Mouse (Mus musculus) frontal cortex, postnatal 14 days (tissue): ENCODE results near the gene Arhgap17.

Experiments used
- DNase-seq, 2 experiments: peaks; one replicate each; pipeline ENCODE4 v3.0.0; 2022; ENCODE audit warnings: low spot score in 2 of 2

The Arhgap17 gene

DNA sequence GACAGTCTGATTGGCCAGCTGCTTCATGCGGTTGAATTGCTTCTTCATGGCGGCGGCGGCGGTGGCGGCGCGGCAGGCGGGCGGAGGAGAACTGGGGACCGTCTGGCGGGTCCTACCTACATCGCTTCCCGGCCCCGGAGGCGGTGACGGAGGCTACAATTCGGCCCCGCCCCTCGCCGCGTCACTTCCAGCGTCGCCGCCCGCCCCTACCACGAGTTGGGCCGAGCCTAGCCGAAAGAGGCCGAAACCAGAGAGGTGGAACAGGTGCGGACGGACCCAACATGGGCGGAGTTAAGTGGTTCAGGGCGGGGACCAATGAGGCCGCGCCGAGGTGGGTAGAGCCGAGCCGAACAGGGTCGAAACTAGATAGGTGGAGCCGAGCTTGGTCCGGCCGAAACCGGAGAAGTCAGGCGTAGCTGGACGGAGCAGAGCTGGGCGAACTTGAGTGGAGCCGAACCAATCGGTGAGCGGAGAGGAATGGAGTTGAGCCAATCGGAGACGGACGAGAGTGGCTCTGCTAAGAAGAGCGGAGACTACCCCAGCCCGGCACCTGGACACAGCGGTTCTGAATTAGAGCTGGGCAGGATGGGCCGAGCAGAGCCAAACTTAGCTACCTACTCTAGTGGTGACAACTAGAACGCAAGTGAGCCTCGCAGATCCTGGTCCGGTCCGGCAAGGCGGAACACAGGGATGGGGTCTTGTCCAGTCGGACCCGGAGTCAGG, at the start of gene Arhgap17, which contains the start of gene Lcmt1:
Arhgap17 (minus strand) TSS at position 157 of the 723 bp plus-strand sequence.
Lcmt1 (plus strand) TSS at position 26 of the 723 bp plus-strand sequence.
- peak; percentile 89 to 94 for DNase-seq

DNA sequence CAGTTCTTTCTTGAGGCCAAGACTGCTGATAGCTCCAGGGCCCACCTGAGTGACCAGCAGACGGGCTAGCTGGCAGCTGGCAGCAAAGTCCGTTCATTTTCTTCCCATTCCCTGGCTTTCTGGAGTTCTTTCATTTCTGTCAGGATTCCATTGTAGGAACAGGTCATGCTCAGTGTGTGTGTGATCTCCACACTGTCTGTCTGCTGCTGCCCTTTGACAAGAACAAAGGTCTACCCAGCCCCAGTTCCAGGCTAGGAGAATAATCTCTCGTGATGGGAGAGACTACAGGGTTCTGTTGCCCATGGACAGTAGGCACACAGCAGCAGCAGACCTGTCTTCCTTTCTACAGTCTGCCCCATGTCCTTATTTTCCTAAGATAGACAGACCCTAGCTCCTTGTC, 47.9 kb upstream of the Arhgap17 start:
- DNase-seq = no peak

DNA sequence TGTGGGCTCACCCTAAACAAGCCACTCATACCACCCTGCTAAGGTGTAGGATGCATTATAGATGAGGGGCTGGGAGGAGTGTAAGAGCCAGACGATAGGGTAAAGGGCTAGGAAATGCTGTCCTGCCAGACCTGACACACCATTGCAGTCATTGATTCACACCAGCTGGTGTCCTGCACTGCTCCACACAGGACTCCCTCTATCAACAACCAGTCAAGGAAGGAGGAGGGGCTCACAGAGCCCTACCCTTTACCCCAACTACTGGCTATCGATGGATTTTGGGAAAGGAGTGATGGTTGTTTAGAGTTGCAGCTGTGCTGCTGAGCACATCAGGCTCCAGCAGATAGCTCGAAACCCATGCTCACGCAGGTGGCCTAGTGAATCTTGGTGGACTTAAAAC, 47.1 kb upstream of the Arhgap17 start:
- DNase-seq = no peak

DNA sequence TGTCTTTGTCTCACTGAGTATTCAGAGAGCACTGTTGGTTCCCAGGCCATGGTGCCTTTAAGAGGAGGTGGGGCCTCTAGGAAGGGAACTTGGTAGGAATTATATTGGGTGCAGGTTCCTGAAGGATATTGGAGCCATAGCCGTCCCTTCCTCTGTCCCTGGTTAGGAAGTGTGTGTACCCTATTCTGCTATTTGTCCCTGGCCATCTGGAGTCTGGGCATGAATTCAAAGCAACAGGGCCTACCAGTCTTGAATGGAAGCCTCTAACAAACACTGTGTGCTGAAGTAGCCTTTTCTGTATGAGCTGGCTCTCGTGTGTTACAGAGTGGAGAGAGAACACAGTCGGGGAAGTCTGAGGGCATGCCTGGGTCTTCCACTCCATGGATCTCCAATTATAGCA, 42.4 kb upstream of the Arhgap17 start:
- no peak for DNase-seq

DNA sequence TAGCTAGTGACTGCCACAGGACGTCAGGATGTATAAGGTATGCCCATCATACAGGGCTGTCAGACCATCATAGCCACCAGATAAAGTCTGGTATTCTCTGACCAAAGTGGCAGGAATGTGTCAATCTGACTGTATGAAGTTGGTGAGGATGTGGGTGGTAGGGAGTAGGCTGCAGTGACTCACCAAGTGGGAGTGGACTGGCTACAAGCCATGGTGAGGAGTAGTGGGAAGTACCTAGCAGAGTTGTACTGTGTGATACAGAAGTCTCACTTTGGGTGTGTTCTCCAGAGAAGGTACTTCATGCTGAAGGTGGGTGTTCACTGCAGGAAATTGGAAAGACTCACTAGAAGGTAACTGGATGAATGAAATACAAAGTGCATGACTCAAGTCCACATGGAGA, 41.4 kb upstream of the Arhgap17 start:
- no peak for DNase-seq

DNA sequence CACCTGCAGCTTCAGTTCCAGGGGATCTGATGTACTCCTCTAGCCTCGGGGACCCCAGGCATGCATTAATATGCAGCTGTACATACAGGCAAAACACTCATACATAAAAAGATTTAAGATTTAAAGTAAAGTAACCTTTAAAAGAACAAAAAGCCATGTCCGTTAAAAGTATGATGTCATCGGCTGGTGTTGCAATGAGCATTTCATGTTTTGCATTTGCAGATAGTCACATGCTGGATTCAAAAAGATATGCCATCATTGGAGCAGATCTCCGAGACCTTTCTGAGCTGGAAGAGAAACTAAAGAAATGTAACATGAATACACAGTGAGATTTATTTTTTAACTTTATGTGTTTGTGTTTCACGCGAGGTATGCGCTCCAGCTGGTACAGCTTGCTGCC, 40.8 kb upstream of the Arhgap17 start:
- DNase-seq = no peak

DNA sequence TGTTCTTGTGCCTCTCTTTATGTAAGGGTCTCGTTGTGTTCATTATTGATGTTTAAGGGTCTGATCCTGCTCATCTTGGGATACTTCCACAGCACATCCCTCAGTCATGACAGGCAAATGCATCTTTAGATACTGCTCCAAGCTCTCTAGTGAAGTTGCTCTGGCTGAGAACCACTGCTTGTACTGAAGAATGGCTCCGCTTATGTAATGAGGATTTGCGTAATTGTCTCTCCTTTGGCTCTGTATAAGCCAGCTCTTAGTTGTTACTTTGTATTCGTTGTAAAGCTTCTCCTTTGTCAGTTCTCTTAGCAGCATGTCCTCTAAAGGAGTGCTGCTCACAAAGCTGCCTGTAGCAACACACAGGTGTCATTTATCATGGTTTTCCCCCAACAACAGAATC, 37.3 kb upstream of the Arhgap17 start:
- DNase-seq = no peak

DNA sequence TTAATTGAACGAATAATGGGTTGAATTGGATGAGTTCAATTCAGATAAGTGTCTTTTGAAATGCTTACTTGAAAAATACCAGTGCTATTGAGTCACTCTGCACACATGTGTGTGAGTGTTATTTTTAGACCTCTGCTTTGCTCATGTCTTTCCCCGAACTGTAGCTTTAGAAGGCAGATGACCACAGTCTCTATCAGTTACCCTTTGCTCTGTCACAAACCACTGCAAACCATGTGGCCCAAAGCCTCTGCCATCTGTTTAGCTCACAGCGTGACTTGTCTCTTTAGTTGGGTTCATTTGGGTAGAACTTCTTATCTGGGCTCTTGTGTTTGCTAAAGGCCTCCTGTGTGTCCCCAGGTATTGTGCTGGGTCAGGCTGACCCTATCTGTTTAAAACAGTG, 35.9 kb upstream of the Arhgap17 start:
- no peak for DNase-seq

DNA sequence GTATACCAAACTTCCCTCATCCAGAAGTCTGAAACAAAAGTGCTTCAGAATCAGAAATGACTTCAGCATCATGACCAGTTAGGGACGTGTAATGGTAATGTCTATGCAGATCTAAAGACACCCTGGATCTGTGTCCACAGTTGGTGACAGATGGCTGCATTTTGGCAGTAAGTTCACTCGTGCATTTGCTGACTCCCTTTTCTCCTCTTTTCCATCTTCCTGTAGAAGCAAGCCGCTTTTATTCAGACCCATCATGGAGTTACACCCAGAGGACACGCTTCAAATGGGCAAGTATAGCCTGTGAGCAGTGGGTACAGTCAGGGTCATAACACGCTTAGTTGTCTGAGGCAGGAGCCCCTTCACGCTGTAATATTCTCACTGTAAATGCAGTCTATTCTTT, 34.5 kb upstream of the Arhgap17 start:
- DNase-seq = no peak

DNA sequence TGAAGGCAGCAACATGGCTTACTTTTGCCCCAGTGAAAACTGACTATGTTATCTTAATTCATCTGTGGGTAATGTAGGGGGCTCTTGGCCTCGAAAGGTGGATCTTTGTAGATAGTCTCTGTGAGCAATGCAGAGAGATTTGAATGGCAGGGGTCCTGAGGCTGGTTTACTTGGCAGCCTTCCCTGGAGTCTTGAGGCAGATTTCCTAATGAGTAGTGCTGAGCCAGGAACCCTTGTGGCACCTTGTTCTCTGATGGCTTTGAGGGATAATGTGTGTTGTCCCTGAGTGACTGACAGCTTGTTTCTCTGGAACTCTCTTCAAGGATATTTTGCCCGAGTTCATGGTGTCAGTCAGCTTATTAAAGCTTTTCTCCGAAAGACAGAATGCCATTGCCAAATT, 31.4 kb upstream of the Arhgap17 start:
- no peak for DNase-seq

DNA sequence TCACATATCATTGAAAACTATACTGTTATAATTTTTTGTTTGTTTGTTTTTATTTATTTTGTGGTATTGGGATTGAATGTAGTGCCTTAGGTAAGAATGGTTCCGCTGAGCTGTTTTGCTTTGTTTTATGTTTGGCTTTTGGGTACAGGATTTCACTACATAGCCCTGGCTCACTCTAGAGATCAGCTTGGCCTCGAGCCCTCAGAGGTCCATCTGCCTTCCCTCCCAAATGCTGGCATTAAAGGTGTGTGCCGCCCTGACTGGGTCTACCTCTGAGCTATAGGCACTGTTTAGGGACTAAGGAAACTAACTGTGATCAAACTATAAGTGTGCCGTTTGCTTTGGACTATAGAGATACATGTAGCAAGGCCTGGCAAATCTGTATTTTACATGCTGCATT, 29.6 kb upstream of the Arhgap17 start:
- no peak for DNase-seq

DNA sequence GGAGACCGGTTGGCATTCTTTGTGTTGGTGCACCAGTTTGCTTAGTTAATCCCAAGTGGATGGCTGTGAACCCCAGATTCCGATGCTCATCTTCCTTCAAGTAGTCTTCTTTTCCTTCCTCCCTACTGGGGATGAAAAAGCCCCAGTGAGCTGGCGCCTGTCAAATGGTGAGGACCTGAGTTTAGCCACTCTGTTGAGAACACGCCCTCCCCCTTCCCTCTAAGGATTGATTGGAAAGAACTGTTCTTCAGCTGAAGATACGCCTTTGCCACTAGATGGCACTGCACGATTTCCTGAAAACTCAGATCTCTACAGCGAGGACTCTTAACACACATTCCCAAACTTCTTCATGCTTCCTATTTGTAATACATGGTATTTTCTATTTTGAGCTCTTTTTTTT, 29.1 kb upstream of the Arhgap17 start:
- peak in 1 of 2 experiments; percentile 36 for DNase-seq

DNA sequence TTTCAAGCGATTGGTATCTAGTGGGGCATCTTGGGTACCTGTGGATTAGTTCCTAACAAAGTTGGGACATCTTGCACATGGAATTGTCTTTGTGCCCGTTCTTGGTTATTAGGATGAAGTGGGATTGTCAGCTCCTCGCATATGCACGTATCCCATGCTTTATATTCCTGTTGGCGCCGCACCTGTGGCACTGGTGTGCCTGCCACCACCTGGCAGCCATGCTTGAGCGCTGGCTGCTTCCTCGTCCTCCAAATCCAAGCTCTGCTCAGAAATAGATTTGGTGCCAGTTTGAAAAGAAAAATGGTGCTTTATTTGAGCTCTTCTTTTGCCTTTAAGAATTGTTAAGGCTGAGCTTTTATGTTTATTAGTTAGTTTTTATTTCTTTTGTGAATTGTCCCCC, 28.2 kb upstream of the Arhgap17 start:
- no peak for DNase-seq

DNA sequence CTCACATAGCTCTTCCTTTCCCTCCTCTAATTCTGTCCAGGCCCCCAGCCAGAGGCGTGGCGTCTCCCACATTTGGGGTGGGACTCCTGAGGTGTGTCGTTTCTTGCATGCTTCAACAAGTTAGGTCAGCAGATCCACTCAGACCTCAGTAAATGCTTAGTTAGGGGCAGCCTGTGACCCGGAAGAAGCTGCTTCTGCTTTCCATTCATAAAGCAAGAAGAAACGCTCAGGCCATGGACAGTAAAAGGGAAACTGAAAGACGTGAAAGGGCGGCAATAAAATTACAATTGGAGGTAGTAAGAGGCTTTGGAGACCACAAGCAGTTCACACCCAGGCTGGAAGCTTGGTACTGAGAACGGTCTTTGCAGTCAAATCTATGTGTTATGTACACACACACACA, 27.7 kb upstream of the Arhgap17 start:
- no peak for DNase-seq

DNA sequence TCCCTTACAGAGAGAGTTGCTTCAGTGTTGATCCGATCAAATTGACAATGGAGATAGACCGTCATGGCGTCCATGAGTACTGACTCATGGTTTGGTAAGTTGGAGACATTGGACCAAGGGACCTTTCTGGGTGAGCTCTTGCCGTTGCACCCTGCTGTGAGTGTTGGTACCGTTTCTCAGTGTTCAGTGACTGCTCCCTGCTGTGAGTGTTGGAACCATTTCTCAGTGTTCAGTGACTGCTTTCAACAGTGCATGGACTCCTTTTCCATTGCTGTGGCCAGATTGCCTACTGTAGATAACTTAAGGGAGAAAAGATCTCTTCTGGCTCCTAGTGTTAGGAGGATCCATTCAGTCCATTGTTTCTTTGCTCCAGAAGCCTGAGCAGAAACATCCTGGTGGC, 27.2 kb upstream of the Arhgap17 start:
- no peak for DNase-seq

DNA sequence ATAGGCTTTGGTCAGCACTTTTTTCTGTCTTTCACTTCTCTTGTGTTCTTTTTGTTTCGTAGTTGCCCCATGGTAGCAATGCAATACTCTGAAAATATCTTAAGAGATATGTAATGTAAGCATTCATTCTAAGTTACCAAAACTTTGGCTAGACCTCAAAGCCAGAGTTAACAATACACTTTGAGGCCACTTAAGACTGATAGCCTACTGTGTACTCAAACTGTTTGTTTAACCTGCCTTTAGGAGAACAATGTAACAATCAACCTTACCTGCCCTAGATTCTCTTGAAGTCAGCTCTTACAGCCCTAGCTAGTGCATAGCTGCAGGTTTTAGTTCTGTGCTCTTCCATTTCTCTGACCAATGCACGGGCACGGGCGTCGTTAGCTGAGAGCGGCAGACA, 24.6 kb upstream of the Arhgap17 start:
- DNase-seq = no peak

DNA sequence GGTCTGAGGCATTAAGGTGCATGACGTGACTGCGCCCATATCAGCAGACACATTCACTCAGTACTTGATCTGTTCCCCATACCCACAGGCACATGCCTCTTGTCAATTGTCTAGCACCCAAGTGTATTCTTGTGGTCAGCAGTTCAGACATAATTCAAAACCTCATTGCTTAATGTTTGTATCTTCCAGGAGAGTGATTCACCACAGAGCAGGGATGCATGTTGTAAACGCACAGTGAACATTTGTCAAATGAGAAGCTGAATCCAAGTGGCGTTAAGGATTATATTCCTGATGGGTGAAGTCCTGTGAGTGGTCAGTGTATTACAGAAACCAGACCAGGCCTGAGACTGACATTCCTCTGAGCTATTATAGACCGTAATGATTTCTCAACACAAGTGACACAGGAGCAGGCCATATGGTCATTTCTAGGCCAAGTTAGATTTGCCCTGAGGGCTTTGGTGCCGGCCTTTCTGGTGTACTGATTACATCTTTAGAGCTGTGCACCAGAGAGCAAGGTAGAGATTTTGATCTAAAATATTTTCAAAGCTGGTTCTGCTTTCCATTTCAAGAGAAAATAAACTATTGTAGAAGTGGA, 20.1 kb upstream of the Arhgap17 start:
- DNase-seq = no peak

DNA sequence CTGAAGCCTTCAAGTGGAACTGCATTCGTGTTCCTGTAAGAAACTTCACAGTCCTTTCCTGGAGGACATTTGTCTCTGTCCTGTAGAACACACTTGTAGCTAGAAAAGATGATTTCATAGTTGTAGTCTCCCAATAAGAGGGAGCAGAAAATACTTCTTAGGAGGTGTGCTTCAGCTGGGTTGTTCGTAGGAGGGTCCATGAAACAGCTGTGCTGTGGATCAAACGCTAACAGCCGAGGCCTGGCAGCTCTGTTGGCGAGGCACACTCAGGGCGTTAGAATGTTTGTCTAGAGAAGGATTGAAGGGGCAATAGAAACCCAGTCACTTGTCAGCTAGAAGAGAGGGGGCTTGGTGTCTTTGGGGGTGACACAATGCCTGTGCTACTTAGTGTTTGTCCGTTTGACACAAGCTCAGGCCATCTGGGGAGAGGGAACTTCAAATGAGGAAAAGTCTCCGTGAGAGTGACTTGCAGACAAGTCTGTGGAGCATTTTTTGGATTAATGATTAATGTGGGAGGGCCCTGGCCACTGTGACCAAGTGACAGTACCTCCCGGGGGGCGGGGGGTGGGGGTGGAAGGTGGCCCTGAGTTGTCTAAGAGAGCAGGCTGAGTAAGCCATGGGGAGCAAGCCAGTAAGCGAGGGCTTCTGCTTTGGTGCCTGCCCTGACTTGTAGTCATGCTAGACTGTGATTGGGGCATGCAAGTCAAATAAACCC, 16.1 kb upstream of the Arhgap17 start:
- DNase-seq = no peak

DNA sequence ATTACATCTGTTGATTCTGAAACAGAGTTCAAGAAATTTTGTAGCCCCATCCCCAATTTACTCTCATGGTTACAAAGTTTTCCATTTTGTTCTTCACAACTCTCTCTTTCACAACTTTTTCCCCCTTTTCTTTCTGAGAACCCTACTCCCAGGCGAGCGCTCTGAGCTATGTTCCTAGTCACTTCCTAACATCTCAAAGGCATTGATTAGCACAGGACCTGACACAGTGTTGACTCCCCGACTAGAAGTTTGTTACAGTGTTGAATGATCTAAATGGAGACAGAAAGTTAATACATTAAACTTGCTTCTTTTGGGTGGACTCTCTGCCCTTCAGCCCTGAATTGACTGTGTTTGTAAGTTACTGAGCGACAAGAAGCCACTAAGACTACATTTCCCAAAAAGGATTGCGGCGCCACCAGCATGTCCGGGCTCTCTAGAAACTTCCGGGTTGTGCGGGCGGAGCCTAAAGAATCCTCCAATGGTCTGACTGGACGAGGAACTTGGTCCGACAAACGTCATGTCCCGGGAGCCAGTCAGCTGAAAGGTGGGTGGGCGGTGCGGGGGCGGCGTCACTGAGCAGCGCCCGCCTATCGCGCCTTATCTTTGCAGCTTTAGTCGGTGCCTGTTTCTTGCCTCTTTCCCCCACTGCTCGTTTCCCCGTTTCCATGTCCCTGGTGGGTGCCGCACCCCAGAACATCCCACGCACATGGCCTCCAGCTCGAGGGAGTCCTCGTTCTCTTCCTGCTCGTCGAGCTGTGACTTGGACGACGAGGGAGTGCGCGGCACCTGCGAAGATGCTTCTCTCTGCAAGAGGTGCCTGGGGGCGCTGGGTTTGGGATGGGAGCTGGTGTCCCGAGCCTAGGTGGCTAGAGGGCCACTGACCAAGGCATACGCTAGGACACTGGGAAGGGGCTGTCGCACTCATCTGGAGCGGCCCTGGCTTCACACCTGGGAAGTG, 8.0 kb upstream of the Arhgap17 start:
- DNase-seq = peak; percentile 94

DNA sequence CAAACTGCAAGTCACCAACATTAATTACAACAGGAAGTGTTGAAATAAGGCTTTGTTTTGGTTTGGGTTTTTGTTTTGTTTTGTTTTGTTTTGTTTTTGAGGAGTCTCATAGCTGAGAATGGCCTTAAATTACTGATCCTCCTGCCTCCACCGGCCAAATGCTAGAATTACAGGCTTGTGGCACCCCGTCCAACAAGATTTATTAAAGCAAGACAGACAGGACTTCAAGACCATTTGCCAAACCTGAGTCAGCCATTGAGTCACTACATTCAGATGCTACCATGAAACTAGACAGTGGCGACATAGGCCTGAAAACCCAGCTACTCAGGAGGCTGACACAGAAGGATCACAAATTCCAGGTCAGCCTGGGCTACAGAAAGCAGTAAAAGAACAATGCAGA, 1.8 kb upstream of the Arhgap17 start:
- no peak for DNase-seq

DNA sequence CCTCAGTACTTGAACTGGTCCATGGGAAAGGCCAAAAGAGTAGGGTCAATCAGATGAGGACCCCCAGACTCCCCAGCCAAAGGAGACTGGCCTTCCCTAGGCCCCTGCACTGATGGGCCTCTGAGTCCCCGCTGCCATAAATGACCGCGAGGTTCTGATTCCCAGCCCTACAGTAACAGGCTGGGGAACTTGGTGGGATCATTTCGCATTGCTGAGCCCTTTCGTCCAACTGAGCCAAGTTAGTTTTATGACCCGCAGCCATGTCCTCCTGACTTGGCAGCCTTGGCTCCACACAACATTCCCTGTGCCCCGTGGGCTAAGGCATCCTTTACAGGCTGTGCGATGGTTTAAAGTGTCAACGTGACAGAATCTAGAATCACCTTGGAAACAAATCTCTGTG, 985 bp upstream of the Arhgap17 start:
- no peak for DNase-seq
